Mouse (Mus musculus): ENCODE data around the gene Cyp2d11.

DNA sequence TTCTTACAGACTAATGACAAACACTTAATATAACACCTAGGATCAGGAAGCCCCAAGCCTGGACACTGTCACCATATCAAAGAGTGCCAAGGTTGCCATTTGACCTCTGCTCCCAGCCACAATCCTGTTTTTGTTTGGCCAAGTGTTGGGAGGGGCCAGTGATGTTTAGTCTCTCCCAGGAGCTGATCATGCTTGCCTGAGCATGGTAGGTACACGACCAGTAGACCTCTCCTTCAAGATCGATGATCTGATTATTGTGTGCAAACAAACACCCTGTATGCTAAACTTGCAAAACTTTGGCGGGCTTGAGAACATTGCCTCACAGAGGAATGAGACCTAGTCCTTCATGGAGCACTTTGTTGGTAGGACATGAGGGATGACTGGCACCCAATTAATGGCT lies 29.6 kb upstream of the Cyp2d11 start:
- TF ChIP-seq CTCF (IDR thresholded peaks at IDR 0.05; ENCODE audit: low read depth), result no peak
- TF ChIP-seq EP300 (optimal IDR thresholded peaks at IDR 0.05), result no peak

Data from stomach, postnatal 0 days (tissue).